Mouse (Mus musculus) thymus, adult 2 months (tissue): ENCODE measurements at regions not wholly inside any gene's neighbourhood (a gene's known extent, or its start where the extent isn't known, plus 50 kb on each side); places are given as distances from the start of the nearest gene placed in this dataset.

ENCODE experiments used
- CTCF ChIP-seq: fragments of 200-500 bp; IDR thresholded peaks from 2 replicates; pipeline ENCODE4 v1.5.1; 2012; ENCODE audit warnings: mild to moderate bottlenecking, control low read depth, low read length, moderate library complexity, borderline replicate concordance; ENCODE audit not compliant: control insufficient read depth, poor library complexity, insufficient read depth; ENCODE audit errors: extremely low read depth
- POLR2A ChIP-seq: fragments of 200-500 bp; IDR thresholded peaks from 2 replicates; pipeline ENCODE4 v1.6.1; 2012; ENCODE audit warnings: mild to moderate bottlenecking, low read length, control low read depth, moderate library complexity; ENCODE audit not compliant: control insufficient read depth, poor library complexity, insufficient read depth; ENCODE audit errors: extremely low read depth

DNA sequence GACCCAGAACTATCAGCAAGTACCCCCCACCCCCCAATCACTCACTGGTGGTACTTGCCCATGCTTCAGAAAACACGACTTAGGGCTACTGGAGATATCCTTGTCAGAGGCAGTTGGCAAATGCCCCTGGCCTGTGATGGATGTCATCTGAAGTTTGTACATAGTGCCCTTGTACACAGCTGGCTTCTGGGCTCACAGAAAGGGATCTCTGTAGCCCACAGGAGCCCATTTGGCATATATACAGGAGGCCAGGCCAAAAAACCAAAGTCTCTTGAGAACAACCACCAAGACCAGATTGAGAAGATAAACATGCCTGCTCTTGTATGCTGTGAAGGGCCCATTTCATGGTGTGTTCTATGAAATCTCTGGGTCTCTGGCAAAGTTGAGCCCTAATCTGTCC, 181.3 kb upstream of the Kbtbd8 start:
- TF ChIP-seq POLR2A = no peak
- TF ChIP-seq CTCF = no peak
